ENCODE assay signal across 19 mouse cellular contexts in genomic region chr9:91089348-91089747, GRCm38 (mm10).
"Had no signal": no experiment of that assay in that cellular context is flagged by ENCODE, and none has a peak within 500 bp of the region (broad histone marks: within the 10 kb centered on the region; RNA-seq: fewer than 3 reads in every experiment).

No protein-coding gene starts in this region.

- H3K4me1 ChIP-seq: liver, embryonic 12.5 days; midbrain, embryonic 10.5 days; neural tube, embryonic 13.5 days had no signal

- H3K9me3 ChIP-seq: liver, embryonic 12.5 days; midbrain, embryonic 10.5 days; neural tube, embryonic 13.5 days had no signal

- ATAC-seq: liver, embryonic 12.5 days; midbrain, embryonic 16.5 days had no signal

- H3K27me3 ChIP-seq: liver, embryonic 12.5 days; neural tube, embryonic 13.5 days had no signal

- H3K4me2 ChIP-seq: liver, embryonic 12.5 days; lung, embryonic 14.5 days; neural tube, embryonic 13.5 days had no signal

- H3K36me3 ChIP-seq: liver, embryonic 12.5 days; midbrain, embryonic 10.5 days; neural tube, embryonic 13.5 days had no signal

- H3K27ac ChIP-seq: liver, embryonic 12.5 days; liver, embryonic 14.5 days; midbrain, embryonic 10.5 days; neural tube, embryonic 13.5 days had no signal

- H3K4me3 ChIP-seq: liver, embryonic 12.5 days; midbrain, embryonic 10.5 days; myocyte; neural tube, embryonic 13.5 days had no signal

- H3K9ac ChIP-seq: liver, embryonic 12.5 days; liver, embryonic 14.5 days; lung, embryonic 14.5 days; neural tube, embryonic 13.5 days had no signal

- DNase-seq: lung, adult 18-20 months; lung, embryonic 14.5 days; lung, postnatal 10 days; lung, postnatal 4 days; midbrain, embryonic 14.5 days; retina, postnatal 1 day; right cerebral cortex, adult 18-20 months; right cerebral cortex, postnatal 25 days; right cerebral cortex, postnatal 4 days; spleen, adult 18-20 months; thymus, adult 18-20 months; thymus, postnatal 14 days; thymus, postnatal 36 days had no signal
